Mouse (Mus musculus) MEL (cell line): Measurements from ENCODE around the gene Yes1. TPM values are rescaled to one million over a fixed set of nuclear protein-coding genes. Genes with fewer than 3 reads are reported as not detected.

Experiments
- DNase-seq: peaks from one replicate; pipeline ENCODE4 v3.0.0; 2011; ENCODE audit warnings: low read depth, low spot score
- H3K27ac ChIP-seq: 2 replicates; pipeline ENCODE4 v1.5.1; 2012; ENCODE audit warnings: low read depth, mild to moderate bottlenecking, control low read depth, low read length, moderate library complexity; ENCODE audit not compliant: control insufficient read depth
- H3K27me3 ChIP-seq, 2 experiments: fragments of 150-350 bp in 1 of 2; sonication (generic) in 1 of 2; 2 replicates each; pipeline ENCODE4 v1.6.1; 2012; ENCODE audit warnings: low read length in 2 of 2, mild to moderate bottlenecking in 2 of 2, improper control_type of control experiment in 1 of 2, moderate library complexity in 1 of 2; ENCODE audit not compliant: insufficient read depth in 2 of 2, control insufficient read depth in 1 of 2
- H3K36me3 ChIP-seq, 2 experiments: 2 replicates each; pipeline ENCODE4 v1.6.1; 2012 to 2014; ENCODE audit warnings: low read length in 2 of 2, improper control_type of control experiment in 1 of 2, inconsistent platforms in 1 of 2, mild to moderate bottlenecking in 1 of 2; ENCODE audit not compliant: insufficient read depth in 2 of 2, control insufficient read depth in 1 of 2
- H3K4me1 ChIP-seq, 2 experiments: fragments of 150-350 bp in 1 of 2; sonication (generic) in 1 of 2; 2 replicates each; pipeline ENCODE4 v1.6.1; 2012; ENCODE audit warnings: low read length in 2 of 2, improper control_type of control experiment in 1 of 2, mild to moderate bottlenecking in 1 of 2; ENCODE audit not compliant: insufficient read depth in 2 of 2, control insufficient read depth in 1 of 2
- H3K4me3 ChIP-seq, 2 experiments: fragments of 150-350 bp in 1 of 2; sonication (generic) in 1 of 2; 2 replicates each; pipeline ENCODE4 v1.5.1; 2012; ENCODE audit warnings: low read depth in 2 of 2, low read length in 2 of 2, mild to moderate bottlenecking in 2 of 2, moderate library complexity in 2 of 2, control low read depth in 1 of 2, improper control_type of control experiment in 1 of 2; ENCODE audit not compliant: control insufficient read depth in 1 of 2, insufficient read depth in 1 of 2
- H3K79me2 ChIP-seq: 2 replicates; pipeline ENCODE4 v1.6.1; 2012; ENCODE audit warnings: mild to moderate bottlenecking, low read length, moderate library complexity; ENCODE audit not compliant: control insufficient read depth, poor library complexity, insufficient read depth
- H3K9ac ChIP-seq: 2 replicates; pipeline ENCODE4 v1.6.1; 2012; ENCODE audit warnings: low read depth, mild to moderate bottlenecking, control low read depth, low read length, moderate library complexity; ENCODE audit not compliant: control insufficient read depth, poor library complexity, severe bottlenecking
- H3K9me3 ChIP-seq: fragments of 150-350 bp; sonication (generic); replicated peaks from 2 replicates; pipeline ENCODE4 v1.6.1; 2012; ENCODE audit warnings: mild to moderate bottlenecking, low read length, improper control_type of control experiment, moderate library complexity; ENCODE audit not compliant: insufficient read depth
- CHD2 ChIP-seq: IDR thresholded peaks from 2 replicates; pipeline ENCODE4 v1.6.1; 2011; ENCODE audit warnings: low read length, improper control_type of control experiment
- E2F4 ChIP-seq: IDR thresholded peaks from 2 replicates; pipeline ENCODE4 v1.6.1; 2011; ENCODE audit warnings: low read depth, low read length, improper control_type of control experiment, borderline replicate concordance
- ELF1 ChIP-seq: IDR thresholded peaks from 2 replicates; pipeline ENCODE4 v1.6.1; 2014; ENCODE audit warnings: low read depth, mild to moderate bottlenecking, inconsistent platforms, low read length, improper control_type of control experiment, moderate library complexity
- ETS1 ChIP-seq: IDR thresholded peaks from 2 replicates; pipeline ENCODE4 v1.6.1; 2012; ENCODE audit warnings: low read depth, mild to moderate bottlenecking, inconsistent platforms, low read length, improper control_type of control experiment, moderate library complexity
- GABPA ChIP-seq: IDR thresholded peaks from 2 replicates; pipeline ENCODE4 v1.6.1; 2012; ENCODE audit warnings: low read depth, mild to moderate bottlenecking, inconsistent platforms, low read length, improper control_type of control experiment, moderate library complexity
- GATA1 ChIP-seq: IDR thresholded peaks from 2 replicates; pipeline ENCODE4 v1.6.1; 2011; ENCODE audit warnings: low read depth, low read length, improper control_type of control experiment
- HCFC1 ChIP-seq: IDR thresholded peaks from 2 replicates; pipeline ENCODE4 v1.6.1; 2012; ENCODE audit warnings: low read depth, mild to moderate bottlenecking, inconsistent platforms, low read length, improper control_type of control experiment, moderate library complexity
- JUND ChIP-seq: IDR thresholded peaks from 2 replicates; pipeline ENCODE4 v1.6.1; 2011; ENCODE audit warnings: low read depth, mild to moderate bottlenecking, improper control_type of control experiment, low read length
- KAT2A ChIP-seq: conservative IDR thresholded peaks from 2 replicates; pipeline ENCODE4 v1.6.1; 2012; ENCODE audit warnings: low read depth, low read length, improper control_type of control experiment, inconsistent platforms
- MAX ChIP-seq: IDR thresholded peaks from 2 replicates; pipeline ENCODE4 v1.6.1; 2011; ENCODE audit warnings: low read length, improper control_type of control experiment
- MEF2A ChIP-seq: IDR thresholded peaks from 2 replicates; pipeline ENCODE4 v1.6.1; 2014; ENCODE audit warnings: low read depth, mild to moderate bottlenecking, inconsistent platforms, low read length, improper control_type of control experiment; ENCODE audit not compliant: poor library complexity, insufficient replicate concordance, severe bottlenecking; ENCODE audit errors: extremely low read depth
- MYB ChIP-seq: IDR thresholded peaks from 2 replicates; pipeline ENCODE4 v1.6.1; 2011; ENCODE audit warnings: mild to moderate bottlenecking, low read depth, low read length, improper control_type of control experiment
- POLR2A ChIP-seq, 2 experiments: IDR thresholded peaks; 2 replicates each; pipeline ENCODE4 v1.6.1; 2011 to 2012; ENCODE audit warnings: low read length in 2 of 2, mild to moderate bottlenecking in 2 of 2, control low read depth in 1 of 2, improper control_type of control experiment in 1 of 2, low read depth in 1 of 2, moderate library complexity in 1 of 2; ENCODE audit not compliant: control insufficient read depth in 1 of 2, insufficient read depth in 1 of 2, poor library complexity in 1 of 2
- POLR2AphosphoS5 ChIP-seq: IDR thresholded peaks from 2 replicates; pipeline ENCODE4 v1.6.1; 2012; ENCODE audit warnings: low read depth, borderline replicate concordance, mild to moderate bottlenecking, inconsistent platforms, low read length, moderate library complexity, mixed read lengths
- SIN3A ChIP-seq: IDR thresholded peaks from 2 replicates; pipeline ENCODE4 v1.6.1; 2012; ENCODE audit warnings: low read length, improper control_type of control experiment, inconsistent platforms
- SMC3 ChIP-seq: IDR thresholded peaks from 2 replicates; pipeline ENCODE4 v1.6.1; 2011; ENCODE audit warnings: low read depth, low read length, improper control_type of control experiment
- TBP ChIP-seq: IDR thresholded peaks from 2 replicates; pipeline ENCODE4 v1.8.0; 2011; ENCODE audit warnings: low read depth, low read length, improper control_type of control experiment
- TCF12 ChIP-seq: IDR thresholded peaks from 2 replicates; pipeline ENCODE4 v1.6.1; 2014; ENCODE audit warnings: low read depth, mild to moderate bottlenecking, inconsistent platforms, low read length, improper control_type of control experiment, moderate library complexity
- UBTF ChIP-seq: IDR thresholded peaks from 2 replicates; pipeline ENCODE4 v1.6.1; 2012; ENCODE audit warnings: low read depth, mild to moderate bottlenecking, inconsistent platforms, low read length, improper control_type of control experiment, moderate library complexity, borderline replicate concordance; ENCODE audit not compliant: insufficient read depth
- USF2 ChIP-seq, 2 experiments: IDR thresholded peaks; 2 replicates each; pipeline ENCODE4 v1.6.1; 2011 to 2012; ENCODE audit warnings: improper control_type of control experiment in 2 of 2, low read length in 2 of 2, borderline replicate concordance in 1 of 2, inconsistent platforms in 1 of 2, low read depth in 1 of 2, mild to moderate bottlenecking in 1 of 2; ENCODE audit not compliant: insufficient read depth in 1 of 2
- ZC3H11A ChIP-seq: IDR thresholded peaks from 2 replicates; pipeline ENCODE4 v1.6.1; 2012; ENCODE audit warnings: low read depth, mild to moderate bottlenecking, inconsistent platforms, low read length, improper control_type of control experiment
- ZNF384 ChIP-seq: IDR thresholded peaks from 2 replicates; pipeline ENCODE4 v1.6.1; 2012; ENCODE audit warnings: low read depth, mild to moderate bottlenecking, inconsistent platforms, low read length, improper control_type of control experiment
- polyA plus RNA-seq, 2 experiments: library from polyadenylated mRNA; stranded (reverse) in 1 of 2; unstranded in 1 of 2; fragments of >175 nt in 1 of 2; fragments of >200 nt in 1 of 2; gene quantifications; 2 replicates each; pipeline versions ENCODE4 v1.2.1 to v1.2.4; 2012; ENCODE audit warnings: low replicate concordance in 2 of 2, low read depth in 1 of 2; ENCODE audit not compliant: insufficient read length in 2 of 2, insufficient read depth in 1 of 2, missing spikeins in 1 of 2
- total RNA-seq: library from RNA; depleted of rRNA; stranded (reverse); fragments of 300-350 nt; gene quantifications from 2 replicates; pipeline ENCODE4 v1.2.3, GENCODE M21; 2012

The Yes1 gene
- total and polyA plus RNA-seq, 3 experiments = not detected

DNA sequence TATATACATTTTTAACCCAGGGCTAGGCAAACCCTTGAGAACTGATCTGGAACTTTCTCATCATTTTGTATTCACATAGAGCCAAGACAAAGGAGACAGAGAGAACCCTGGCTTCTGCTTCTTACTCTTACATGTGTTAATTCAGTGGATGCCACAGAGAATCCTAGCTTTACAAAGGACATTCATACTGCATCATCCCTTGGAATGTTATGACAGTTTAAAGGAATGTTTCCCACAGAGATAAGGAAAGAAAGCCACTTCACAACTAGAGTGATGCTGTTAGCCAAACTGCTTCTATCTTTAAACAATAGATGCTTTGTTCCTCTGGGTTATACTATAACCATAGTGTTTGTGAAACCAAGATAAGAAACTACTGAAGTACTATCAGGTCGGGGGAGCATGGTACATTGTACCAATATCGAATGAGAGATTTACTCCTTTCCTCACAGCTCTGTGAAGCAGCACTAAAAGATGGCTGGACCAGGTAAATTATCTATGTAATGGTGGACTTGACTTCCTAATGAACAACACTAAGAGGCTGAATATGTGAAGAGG, 95.3 kb downstream of the Yes1 start:
- TF ChIP-seq E2F4 = no peak
- no peak for TF ChIP-seq JUND
- TF ChIP-seq POLR2A (IDR thresholded peaks at IDR 0.05; ENCODE audit: control insufficient read depth in 1 of 2, insufficient read depth in 1 of 2, low read depth in 1 of 2, low read length in 2 of 2, poor library complexity in 1 of 2) = no peak
- TF ChIP-seq ZNF384 = no peak
- TF ChIP-seq GABPA = no peak
- TF ChIP-seq HCFC1 = no peak
- TF ChIP-seq USF2 (IDR thresholded peaks at IDR 0.05; ENCODE audit: borderline replicate concordance in 1 of 2, insufficient read depth in 1 of 2, low read depth in 1 of 2, low read length in 2 of 2) = no peak
- TF ChIP-seq ETS1 = no peak
- no peak for TF ChIP-seq ELF1
- no peak for TF ChIP-seq CHD2
- no peak for TF ChIP-seq SIN3A
- DNase-seq = no peak
- Histone ChIP-seq H3K79me2 (no peaks in the 10 kb centered on the region), H3K9ac (no peak overlapping the region), H3K27me3 (no peaks in the 10 kb centered on the region), H3K4me3 (no peak overlapping the region), H3K9me3 (no peaks in the 10 kb centered on the region), H3K36me3 (no peaks in the 10 kb centered on the region), H3K27ac (no peak overlapping the region), H3K4me1 (no peaks in the 10 kb centered on the region)

DNA sequence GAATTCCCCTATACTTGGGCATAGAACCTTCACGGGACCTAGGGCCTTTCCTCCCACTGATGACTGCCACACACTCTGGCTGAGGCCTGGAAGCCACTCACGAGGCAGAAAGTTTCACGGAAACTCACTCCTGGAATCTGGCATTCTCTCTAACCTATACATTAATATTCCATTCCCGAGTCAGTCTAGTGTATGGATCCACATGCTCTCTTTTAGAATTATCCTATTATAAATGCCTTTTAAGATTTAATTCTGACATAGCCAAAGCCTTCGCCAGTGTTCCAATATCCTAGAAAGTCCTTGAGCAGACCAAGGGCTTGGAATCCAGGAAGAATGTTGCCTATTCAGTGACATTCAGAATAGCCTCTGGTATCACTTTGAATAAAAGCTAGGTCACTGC, 100.5 kb downstream of the Yes1 start:
- Histone ChIP-seq H3K27ac (no peak overlapping the region), H3K79me2 (no peaks in the 10 kb centered on the region)
- no peak for TF ChIP-seq USF2 (IDR thresholded peaks at IDR 0.05; ENCODE audit: borderline replicate concordance in 1 of 2, insufficient read depth in 1 of 2, low read depth in 1 of 2, low read length in 2 of 2)
- TF ChIP-seq POLR2AphosphoS5 = no peak
- TF ChIP-seq ZC3H11A = no peak
- TF ChIP-seq UBTF = no peak
- TF ChIP-seq ELF1 = no peak
- TF ChIP-seq TCF12 = no peak
- TF ChIP-seq MAX = no peak
- TF ChIP-seq HCFC1 = no peak
- TF ChIP-seq TBP = no peak
- TF ChIP-seq ETS1 = no peak
- no peak for TF ChIP-seq KAT2A
- no peak for TF ChIP-seq SMC3
- TF ChIP-seq GATA1 = no peak
- no peak for TF ChIP-seq MEF2A
- TF ChIP-seq MYB = no peak

More for the DNA sequence above, 100.5 kb downstream of the Yes1 start:
- H3K9me3 ChIP-seq = no peaks in the 10 kb centered on the region
- no peaks in the 10 kb centered on the region for H3K4me1 ChIP-seq
- no peaks in the 10 kb centered on the region for H3K36me3 ChIP-seq
- no peaks in the 10 kb centered on the region for H3K27me3 ChIP-seq
- H3K4me3 ChIP-seq = no peak overlapping the region
- H3K9ac ChIP-seq = no peak overlapping the region
- peak; percentile 41 for DNase-seq
